Mouse (Mus musculus) left cerebral cortex, adult 2 months (tissue): Measurements from ENCODE around the gene Twist2. TPM values are rescaled to one million over a fixed set of nuclear protein-coding genes. Genes with fewer than 3 reads are reported as not detected.

ENCODE experiments used
- DNase-seq, 2 experiments: peaks; one replicate each; pipeline ENCODE4 v3.0.0; 2021 to 2022; ENCODE audit warnings: low spot score in 2 of 2, mixed read lengths in 1 of 2; ENCODE audit errors: extremely low spot score in 1 of 2
- H3K27ac ChIP-seq: fragments of 200-600 bp; 2 replicates; pipeline ENCODE4 v1.8.1; 2022
- H3K4me3 ChIP-seq: fragments of 200-600 bp; 2 replicates; pipeline ENCODE4 v1.8.1; 2022
- CTCF ChIP-seq: fragments of 200-600 bp; IDR thresholded peaks from 2 replicates; pipeline ENCODE4 v1.8.1; 2022; ENCODE audit warnings: antibody characterized with exemption, mild to moderate bottlenecking, moderate library complexity
- intact Hi-C: fragments of 180-260 bp; cut with DNase I; formaldehyde crosslinking; loops from one replicate; pipeline ENCODE4 v1.15.1; 2025
- total RNA-seq, 2 experiments: library from RNA; stranded (reverse); gene quantifications; 2 replicates each; pipeline ENCODE4 v1.2.3; 2021

The Twist2 gene
- total RNA-seq, 2 experiments from 2014 or later = 1.2 to 1.3 TPM

DNA sequence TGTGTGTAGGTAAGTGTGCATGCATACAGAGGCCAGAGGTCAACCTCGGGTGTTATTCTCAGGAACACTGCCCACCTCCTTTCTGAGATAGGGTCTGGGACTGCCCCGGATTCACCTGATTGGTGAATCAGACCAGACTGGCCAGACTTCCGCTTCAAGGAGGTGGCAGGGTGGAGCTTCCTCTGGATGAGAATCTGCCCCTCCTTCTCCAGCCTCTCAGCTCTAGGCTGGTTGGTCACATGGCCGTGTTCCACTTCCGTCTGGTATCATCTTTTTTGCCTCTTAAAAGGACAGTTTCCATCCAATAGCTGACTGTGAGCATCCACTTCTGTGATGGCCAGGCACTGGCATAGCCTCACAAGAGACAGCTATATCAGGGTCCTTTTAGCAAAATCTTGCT lies 24.3 kb upstream of the Twist2 start:
- no peak for DNase-seq
- intact Hi-C loops = no loop called here
- no peak for TF ChIP-seq CTCF
- no peak overlapping the region for H3K4me3 ChIP-seq
- no peak overlapping the region for H3K27ac ChIP-seq

DNA sequence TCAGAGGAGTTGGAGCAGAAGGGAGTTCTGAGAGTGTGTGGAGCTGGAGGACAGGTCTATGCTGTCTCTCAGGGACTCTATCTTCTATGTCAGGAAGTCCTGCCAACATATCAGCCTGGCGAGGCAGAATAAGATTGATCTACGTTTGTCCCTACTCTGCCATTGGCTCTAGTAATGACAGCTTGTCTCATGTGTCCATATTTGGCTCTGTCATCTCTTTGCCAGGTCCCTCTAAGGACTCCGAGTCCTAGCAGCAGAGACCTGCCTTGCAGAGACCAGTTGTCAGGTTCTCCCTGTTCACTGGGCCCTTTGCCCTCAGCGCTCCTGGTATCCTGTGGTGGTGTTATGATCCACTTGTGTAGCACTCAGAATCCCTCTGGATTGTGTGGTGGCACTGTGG lies 21.4 kb upstream of the Twist2 start:
- intact Hi-C loops = no loop called here
- TF ChIP-seq CTCF = no peak
- H3K27ac ChIP-seq = no peak overlapping the region
- DNase-seq = no peak
- H3K4me3 ChIP-seq = no peak overlapping the region

DNA sequence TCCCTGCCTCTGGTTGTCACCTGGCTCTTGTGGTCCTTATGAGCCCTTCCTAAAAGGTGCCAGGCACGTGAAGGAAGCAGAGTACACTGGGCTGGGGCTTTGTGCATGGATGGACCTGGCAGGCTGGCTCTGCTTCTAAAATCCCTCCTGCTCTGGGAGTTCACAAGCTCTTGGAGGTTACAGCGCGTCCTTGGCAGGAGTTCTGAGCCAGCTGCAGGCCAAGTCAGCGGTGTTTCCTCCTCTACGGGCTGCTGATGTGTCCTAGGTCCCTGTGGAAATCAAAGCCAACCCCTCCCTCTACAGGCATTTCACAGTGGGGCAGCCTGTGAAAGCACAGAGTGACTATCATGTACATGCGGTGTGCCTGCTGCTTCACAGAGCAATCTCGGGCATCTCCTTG lies 20.1 kb upstream of the Twist2 start:
- Histone ChIP-seq H3K4me3 (no peak overlapping the region), H3K27ac (no peak overlapping the region)
- no peak for DNase-seq
- TF ChIP-seq CTCF = no peak
- intact Hi-C loops = no loop called here

DNA sequence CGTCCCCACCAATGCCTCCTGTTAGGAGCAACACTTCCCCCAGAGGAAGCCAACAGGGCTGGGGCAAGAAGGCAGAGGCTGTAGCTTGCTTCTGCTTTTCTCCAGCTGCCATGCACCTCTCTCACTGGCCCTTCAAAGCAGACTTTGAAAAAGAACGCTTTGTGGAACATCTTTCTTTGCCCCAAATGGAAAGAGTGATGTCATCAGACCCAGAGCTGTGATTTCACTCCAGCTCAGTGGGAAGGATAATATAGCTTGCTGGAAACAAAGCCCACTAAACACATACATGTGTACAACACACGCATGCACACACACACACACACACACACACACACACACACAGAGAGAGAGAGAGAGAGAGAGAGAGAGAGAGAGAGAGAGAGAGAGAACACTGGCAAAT lies 17.1 kb upstream of the Twist2 start:
- Histone ChIP-seq H3K4me3 (no peak overlapping the region), H3K27ac (no peak overlapping the region)
- intact Hi-C loops = no loop called here
- TF ChIP-seq CTCF = no peak
- DNase-seq = no peak

DNA sequence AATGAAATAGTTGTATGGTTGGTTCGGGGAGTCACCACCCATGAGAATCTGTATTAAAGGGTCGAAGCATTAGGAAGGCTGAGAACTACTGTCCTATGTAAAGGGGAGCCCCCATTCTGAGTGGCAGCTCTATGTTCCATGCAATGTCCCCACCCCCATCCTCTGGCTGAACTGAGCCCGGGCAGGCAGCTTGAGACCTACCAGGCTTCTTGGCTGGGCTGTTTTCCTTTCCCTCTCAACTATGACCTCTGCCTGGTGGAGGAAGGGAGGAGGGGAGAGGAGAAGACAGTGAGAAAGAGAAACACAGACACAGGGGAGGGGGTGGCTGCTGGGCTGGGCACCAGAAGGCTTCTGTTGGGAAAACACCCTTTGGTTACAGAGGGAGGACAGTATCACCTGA lies 1.9 kb upstream of the Twist2 start:
- no peak overlapping the region for H3K27ac ChIP-seq
- DNase-seq = no peak
- intact Hi-C loops = no loop called here
- H3K4me3 ChIP-seq = no peak overlapping the region
- no peak for TF ChIP-seq CTCF

DNA sequence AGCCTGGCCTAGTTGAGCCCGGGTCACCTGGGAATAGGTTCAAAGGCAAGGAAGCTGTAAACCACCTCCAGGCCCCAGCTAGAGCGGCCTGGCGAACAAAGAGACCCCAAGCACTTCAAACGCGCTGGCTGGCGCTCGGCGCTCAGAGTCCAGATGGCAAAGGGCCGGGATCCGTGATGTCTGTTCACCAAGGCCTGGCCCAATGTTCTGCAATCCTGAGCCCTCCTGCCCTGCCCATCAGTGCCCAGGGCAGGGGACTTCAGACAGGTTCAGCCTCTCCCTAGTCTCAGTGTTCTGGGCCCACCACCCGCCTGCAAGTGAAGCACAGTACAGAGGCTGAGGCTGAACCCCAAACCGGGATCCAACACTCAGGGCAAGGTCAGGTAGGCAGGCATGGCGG lies 913 bp upstream of the Twist2 start:
- Histone ChIP-seq H3K27ac (no peak overlapping the region), H3K4me3 (no peak overlapping the region)
- intact Hi-C loops = loop anchor here (5.0 kb wide), 1 partner anchor 72 kb away; no protein-coding TSS in a partner anchor
- no peak for TF ChIP-seq CTCF
- no peak for DNase-seq

DNA sequence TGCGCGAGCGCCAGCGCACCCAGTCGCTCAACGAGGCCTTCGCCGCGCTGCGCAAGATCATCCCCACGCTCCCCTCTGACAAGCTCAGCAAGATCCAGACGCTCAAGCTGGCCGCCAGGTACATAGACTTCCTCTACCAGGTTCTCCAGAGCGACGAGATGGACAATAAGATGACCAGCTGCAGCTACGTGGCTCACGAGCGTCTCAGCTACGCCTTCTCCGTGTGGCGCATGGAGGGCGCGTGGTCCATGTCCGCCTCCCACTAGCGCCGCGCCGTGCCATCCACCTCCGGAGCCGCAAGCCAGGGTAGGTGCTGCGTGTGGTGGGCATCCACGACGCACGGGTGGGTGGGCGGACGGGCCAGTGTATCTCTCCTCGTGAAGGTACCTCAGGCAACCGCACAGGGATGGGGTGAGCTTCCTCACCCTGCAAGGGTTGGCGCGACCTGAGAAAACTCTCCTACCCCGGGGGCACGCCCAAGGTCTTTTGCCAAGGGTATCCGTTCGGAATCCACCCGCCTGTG lies 644 bp downstream of the Twist2 start:
- TF ChIP-seq CTCF = no peak
- DNase-seq = peak in 1 of 2 experiments; percentile 44
- intact Hi-C loops = loop anchor here (5.0 kb wide), 1 partner anchor 70 kb away; no protein-coding TSS in a partner anchor
- Histone ChIP-seq H3K27ac (no peak overlapping the region), H3K4me3 (peak overlapping the region; percentile 52)

DNA sequence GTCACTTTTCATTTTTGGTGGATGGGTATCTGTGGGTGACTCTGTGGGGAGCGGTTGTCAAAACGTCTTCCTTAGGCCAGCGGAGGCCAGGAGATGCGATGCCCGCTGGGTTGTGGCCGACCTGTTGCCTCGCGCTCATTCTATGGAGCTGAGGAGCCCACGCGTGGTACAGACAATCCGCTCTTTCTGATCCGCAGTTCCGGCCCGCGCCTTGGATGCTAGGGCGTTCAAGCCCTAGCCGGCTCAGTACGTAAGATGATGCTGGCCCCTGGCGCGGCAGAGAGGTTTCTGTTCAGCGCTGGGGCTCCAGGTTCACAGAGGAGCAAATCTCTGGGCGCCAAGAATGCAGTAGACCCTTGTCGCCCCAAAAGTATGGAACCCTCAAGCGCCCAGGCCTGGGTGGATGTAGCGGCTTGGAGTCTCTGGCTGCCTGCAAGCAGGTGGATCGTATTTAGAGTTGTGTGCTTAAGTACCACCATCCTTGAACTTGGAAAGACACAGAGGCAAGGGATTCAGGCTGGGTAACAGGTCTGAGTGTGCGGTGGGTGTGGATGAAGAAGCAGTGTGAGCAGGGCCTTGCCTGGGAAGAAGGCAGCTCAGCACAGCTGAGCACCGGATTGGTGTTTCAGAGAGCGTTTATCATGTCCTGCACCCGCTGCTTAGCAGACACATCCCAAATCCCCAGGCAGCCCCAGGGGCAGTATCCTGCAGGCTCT lies 1.3 kb downstream of the Twist2 start:
- no peak for TF ChIP-seq CTCF
- H3K27ac ChIP-seq = no peak overlapping the region
- H3K4me3 ChIP-seq = peak overlapping the region; percentile 52
- intact Hi-C loops = loop anchor here (5.0 kb wide), 1 partner anchor 70 kb away; no protein-coding TSS in a partner anchor
- DNase-seq = no peak

DNA sequence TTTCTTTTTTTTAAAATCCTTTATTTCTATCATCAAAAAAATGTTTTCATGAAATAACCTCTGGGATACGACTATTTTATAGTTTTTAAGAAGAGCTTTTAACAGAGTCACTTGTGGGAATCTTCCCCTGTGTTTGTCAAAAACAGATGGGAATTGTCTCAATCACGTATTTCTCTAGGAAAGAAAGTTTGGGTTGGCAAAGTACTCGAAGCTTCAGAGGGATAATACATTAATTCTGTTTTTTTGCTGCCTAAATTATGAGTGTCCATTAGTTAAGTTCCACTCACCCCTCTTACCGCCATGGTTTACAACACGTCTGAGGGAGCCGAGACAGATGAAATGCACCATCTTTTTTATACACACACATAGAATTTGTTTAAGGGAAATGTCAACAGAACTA lies 2.2 kb downstream of the Twist2 start:
- no peak for DNase-seq
- TF ChIP-seq CTCF = no peak
- Histone ChIP-seq H3K4me3 (no peak overlapping the region), H3K27ac (no peak overlapping the region)
- intact Hi-C loops = loop anchor here (5.0 kb wide), 1 partner anchor 69 kb away; no protein-coding TSS in a partner anchor

DNA sequence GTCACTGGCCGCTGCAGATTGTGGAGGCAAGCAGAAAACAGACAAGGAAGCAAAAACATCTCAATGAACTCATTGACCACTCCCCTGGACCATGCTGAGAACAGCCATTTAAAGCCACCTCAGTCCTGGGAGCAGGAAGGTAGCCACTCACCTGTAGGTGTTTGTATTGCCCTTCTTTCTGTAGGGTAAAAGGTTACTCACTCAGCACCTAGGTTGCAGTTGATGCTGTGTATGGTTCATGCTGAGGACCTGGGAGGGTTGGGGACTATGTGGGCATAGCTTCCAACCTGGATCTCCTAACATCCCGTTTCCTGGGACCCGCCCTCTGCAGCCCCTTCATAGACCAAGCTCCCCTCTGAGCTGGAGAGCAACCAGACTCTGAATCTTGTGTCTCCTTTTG lies 14.8 kb downstream of the Twist2 start:
- DNase-seq = no peak
- no peak for TF ChIP-seq CTCF
- Histone ChIP-seq H3K27ac (no peak overlapping the region), H3K4me3 (no peak overlapping the region)
- intact Hi-C loops = no loop called here

DNA sequence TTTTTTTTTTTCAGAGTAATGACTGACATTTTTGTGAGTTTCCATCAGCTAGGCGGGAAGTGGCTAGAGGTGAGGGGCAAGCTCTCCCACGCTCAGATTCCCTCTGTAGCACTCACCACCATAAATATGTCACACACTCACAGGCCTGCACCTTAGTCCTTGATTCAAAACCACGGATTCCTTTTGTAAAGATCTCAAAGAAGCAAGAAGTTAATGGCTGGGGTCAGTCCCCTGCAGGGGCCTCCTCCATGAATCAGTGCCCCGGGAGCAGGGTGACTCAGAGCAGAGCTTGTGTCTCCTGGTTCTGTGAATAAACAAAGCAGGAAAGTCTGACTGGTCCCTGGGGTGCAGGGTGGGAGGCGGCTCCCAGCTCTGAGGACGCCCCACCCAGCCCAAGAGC lies 15.3 kb downstream of the Twist2 start:
- intact Hi-C loops = no loop called here
- no peak for DNase-seq
- no peak overlapping the region for H3K27ac ChIP-seq
- TF ChIP-seq CTCF = no peak
- no peak overlapping the region for H3K4me3 ChIP-seq

DNA sequence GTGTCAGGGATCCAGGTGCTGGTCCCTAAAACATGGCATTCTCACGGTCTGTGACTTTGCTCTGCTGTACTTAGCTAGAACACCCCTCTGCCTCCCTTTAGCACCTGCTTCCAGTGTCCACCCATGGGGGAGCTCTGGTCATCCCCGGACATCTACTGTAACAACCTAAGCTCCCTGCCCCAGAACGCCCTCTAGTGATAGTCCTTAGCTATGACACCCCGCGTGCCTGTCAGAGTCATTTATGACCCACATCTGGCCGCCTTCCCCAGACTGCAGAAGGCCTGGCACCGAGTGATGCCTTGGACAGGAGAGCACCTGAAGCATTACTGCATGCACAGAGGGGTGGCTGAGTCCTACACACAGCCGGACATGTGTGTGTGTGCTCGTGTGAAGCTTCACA lies 18.0 kb downstream of the Twist2 start:
- intact Hi-C loops = no loop called here
- no peak for DNase-seq
- TF ChIP-seq CTCF = peak; percentile 40

DNA sequence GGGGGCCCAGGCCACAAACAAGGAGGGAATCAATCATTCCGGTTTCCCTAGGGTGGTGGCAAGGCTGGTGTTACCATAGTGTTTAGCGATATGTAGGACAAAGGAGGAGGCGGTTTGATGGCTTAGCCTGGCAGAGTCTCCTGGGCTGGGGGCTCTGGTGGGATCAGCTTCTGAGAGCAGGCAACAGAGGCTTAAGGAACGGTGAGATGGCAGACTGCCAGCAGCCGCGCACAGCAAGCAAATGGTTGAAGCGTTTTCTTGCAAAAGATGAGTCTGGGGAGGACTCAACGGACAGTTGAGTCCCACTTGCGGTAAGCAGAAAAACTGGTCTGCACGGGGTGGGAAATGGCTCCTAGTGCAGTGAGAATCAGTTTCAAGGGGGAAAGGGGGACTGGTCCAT lies 19.3 kb downstream of the Twist2 start:
- no peak for TF ChIP-seq CTCF
- intact Hi-C loops = no loop called here
- no peak for DNase-seq

More for the DNA sequence above, 18.0 kb downstream of the Twist2 start:
- Histone ChIP-seq H3K4me3 (no peak overlapping the region), H3K27ac (no peak overlapping the region)

More for the DNA sequence above, 19.3 kb downstream of the Twist2 start:
- no peak overlapping the region for H3K27ac ChIP-seq
- no peak overlapping the region for H3K4me3 ChIP-seq
